Mouse (Mus musculus) layer of hippocampus, adult 9-10 months (tissue): ENCODE measurements around the gene Ppp1r9a.

Source experiments
- DNase-seq: peaks from one replicate; pipeline ENCODE4 v3.0.0; 2022; ENCODE audit warnings: low spot score

Ppp1r9a gene

GRCm38 (mm10) chr6:5048025-5048424, 145.3 kb downstream of the Ppp1r9a start:
- no peak for DNase-seq

GRCm38 (mm10) chr6:5052309-5052708, 149.6 kb downstream of the Ppp1r9a start:
- peak; percentile 17 for DNase-seq

GRCm38 (mm10) chr6:5054446-5055095, 151.9 kb downstream of the Ppp1r9a start:
- no peak for DNase-seq

GRCm38 (mm10) chr6:5074736-5075135, 172.0 kb downstream of the Ppp1r9a start:
- no peak for DNase-seq

GRCm38 (mm10) chr6:5075680-5076079, 173.0 kb downstream of the Ppp1r9a start:
- no peak for DNase-seq

GRCm38 (mm10) chr6:5078009-5078408, 175.3 kb downstream of the Ppp1r9a start:
- DNase-seq = no peak

GRCm38 (mm10) chr6:5079108-5079507, 176.4 kb downstream of the Ppp1r9a start:
- no peak for DNase-seq

- no peak for DNase-seq
Measured at GRCm38 (mm10) chr6:5080094-5080493, 177.4 kb downstream of the Ppp1r9a start.

- DNase-seq = no peak
Measured at GRCm38 (mm10) chr6:5080496-5080895, 177.8 kb downstream of the Ppp1r9a start.

GRCm38 (mm10) chr6:5081099-5081498, 178.4 kb downstream of the Ppp1r9a start:
- no peak for DNase-seq

- DNase-seq = no peak
Measured at GRCm38 (mm10) chr6:5082144-5082543, 179.4 kb downstream of the Ppp1r9a start.

- no peak for DNase-seq
Measured at GRCm38 (mm10) chr6:5082740-5083139, 180.0 kb downstream of the Ppp1r9a start.

GRCm38 (mm10) chr6:5083957-5084356, 181.2 kb downstream of the Ppp1r9a start:
- DNase-seq = no peak

- no peak for DNase-seq
Measured at GRCm38 (mm10) chr6:5091873-5092272, 189.2 kb downstream of the Ppp1r9a start.

GRCm38 (mm10) chr6:5092795-5093194, 190.1 kb downstream of the Ppp1r9a start:
- DNase-seq = no peak

GRCm38 (mm10) chr6:5093516-5093915, 190.8 kb downstream of the Ppp1r9a start:
- DNase-seq = peak; percentile 30

GRCm38 (mm10) chr6:5095365-5095973, 192.8 kb downstream of the Ppp1r9a start:
- no peak for DNase-seq

GRCm38 (mm10) chr6:5097309-5097708, 194.6 kb downstream of the Ppp1r9a start:
- DNase-seq = no peak

GRCm38 (mm10) chr6:5099282-5099681, 196.6 kb downstream of the Ppp1r9a start:
- no peak for DNase-seq

- no peak for DNase-seq
Measured at GRCm38 (mm10) chr6:5099842-5100241, 197.1 kb downstream of the Ppp1r9a start.

GRCm38 (mm10) chr6:5100347-5100746, 197.6 kb downstream of the Ppp1r9a start:
- no peak for DNase-seq

- no peak for DNase-seq
Measured at GRCm38 (mm10) chr6:5102741-5103140, 200.0 kb downstream of the Ppp1r9a start.

- DNase-seq = no peak
Measured at GRCm38 (mm10) chr6:5103769-5104168, 201.1 kb downstream of the Ppp1r9a start.

GRCm38 (mm10) chr6:5104238-5104637, 201.5 kb downstream of the Ppp1r9a start:
- no peak for DNase-seq
